Mouse (Mus musculus) kidney, postnatal 0 days (tissue): ENCODE data around the gene Limd2. TPM values are rescaled to one million over a fixed set of nuclear protein-coding genes. Genes with fewer than 3 reads are reported as not detected.

Experiments
- ATAC-seq: fragments of 200-750 bp; cut with Nextera tagmentation; replicated peaks from 2 replicates; pipeline ENCODE4 v1.8.0; 2017; ENCODE audit warnings: low read depth, moderate number of reproducible peaks, moderate TSS enrichment, moderate library complexity; ENCODE audit not compliant: low FRiP score
- DNase-seq: peaks from one replicate; pipeline ENCODE4 v3.0.0-alpha.2; 2016; ENCODE audit warnings: low spot score
- H3K27ac ChIP-seq: fragments of 300-500 bp; sonication (generic); 2 replicates; pipeline ENCODE4 v1.5.1; 2014; ENCODE audit warnings: mild to moderate bottlenecking
- H3K27me3 ChIP-seq: fragments of 300-500 bp; sonication (generic); 2 replicates; pipeline ENCODE4 v1.6.1; 2014; ENCODE audit warnings: low read length, mixed read lengths; ENCODE audit not compliant: insufficient read depth
- H3K36me3 ChIP-seq: fragments of 300-500 bp; sonication (generic); 2 replicates; pipeline ENCODE4 v1.6.1; 2014; ENCODE audit warnings: low read length, mixed read lengths; ENCODE audit not compliant: insufficient read depth
- H3K4me1 ChIP-seq: fragments of 300-500 bp; sonication (generic); replicated peaks from 2 replicates; pipeline ENCODE4 v1.6.1; 2014; ENCODE audit warnings: antibody characterized with exemption, low read length, mixed read lengths; ENCODE audit not compliant: insufficient read depth
- H3K4me2 ChIP-seq: fragments of 300-500 bp; sonication (generic); 2 replicates; pipeline ENCODE4 v1.6.1; 2014; ENCODE audit warnings: mild to moderate bottlenecking, low read length, moderate library complexity, mixed read lengths
- H3K4me3 ChIP-seq: fragments of 300-500 bp; sonication (generic); replicated peaks from 2 replicates; pipeline ENCODE4 v1.5.1; 2014; ENCODE audit warnings: low read depth, low read length
- H3K9ac ChIP-seq: fragments of 300-500 bp; sonication (generic); 2 replicates; pipeline ENCODE4 v1.6.1; 2014; ENCODE audit warnings: low read depth, low read length
- H3K9me3 ChIP-seq: fragments of 300-500 bp; sonication (generic); replicated peaks from 2 replicates; pipeline ENCODE4 v1.6.1; 2016; ENCODE audit warnings: low read length, inconsistent platforms, mixed read lengths
- CTCF ChIP-seq: IDR thresholded peaks from 2 replicates; pipeline ENCODE4 v1.5.1; 2016; ENCODE audit warnings: antibody characterized with exemption, low read depth, mild to moderate bottlenecking, moderate library complexity
- WGBS: fragments of 180-500 bp; shearing (Covaris S2); extraction: QIAGEN DNeasy Blood & Tissue Kit; methylation state at CpG from one replicate; pipeline ENCODE4 v1.1.7; 2014; 5-methylcytosine and 5-hydroxymethylcytosine counted together
- polyA plus RNA-seq: library from polyadenylated mRNA; unstranded; fragments of >200 nt; fragmentation: Nextera tagmentation; extraction: Ambion mirVana; gene quantifications from 2 replicates; pipeline ENCODE4 v1.2.1, GENCODE M21; 2015

The Limd2 gene
- polyA plus RNA-seq, 1 experiment from 2014 or later, result 132 TPM

- Histone ChIP-seq H3K27ac (no peak overlapping the region), H3K9me3 (no peaks in the 10 kb centered on the region), H3K9ac (no peak overlapping the region), H3K27me3 (no peaks in the 10 kb centered on the region), H3K36me3 (peaks cover 23% of the 10 kb centered on the region), H3K4me3 (no peak overlapping the region), H3K4me1 (peaks cover 14% of the 10 kb centered on the region; the same call in 1 of the 2 replicates), H3K4me2 (no peak overlapping the region)
- no peak for DNase-seq
- no peak for ATAC-seq
- no peak for TF ChIP-seq CTCF
- WGBS, result 76% methylated on average over 7 of the region's 7 CpGs
These were observed 3.5 kb downstream of the Limd2 start for GRCm38 (mm10) chr11:106157154-106157553.

- Histone ChIP-seq H3K36me3 (peaks cover 31% of the 10 kb centered on the region), H3K27ac (no peak overlapping the region), H3K9me3 (no peaks in the 10 kb centered on the region), H3K4me1 (peaks cover 12% of the 10 kb centered on the region; the same call in 1 of the 2 replicates), H3K27me3 (no peaks in the 10 kb centered on the region), H3K4me2 (no peak overlapping the region), H3K4me3 (no peak overlapping the region), H3K9ac (no peak overlapping the region)
- ATAC-seq (no peak), DNase-seq (no peak)
- no peak for TF ChIP-seq CTCF
- WGBS, result 86% methylated on average over 1 of the region's 1 CpGs
These were observed 4.4 kb downstream of the Limd2 start for GRCm38 (mm10) chr11:106156257-106156656.

GRCm38 (mm10) chr11:106155761-106156160 lies 4.9 kb downstream of the Limd2 start:
- WGBS, result 44% methylated on average over 3 of the region's 3 CpGs
- Histone ChIP-seq H3K4me3 (no peak overlapping the region), H3K36me3 (peaks cover 35% of the 10 kb centered on the region), H3K4me2 (no peak overlapping the region), H3K27ac (no peak overlapping the region), H3K9me3 (no peaks in the 10 kb centered on the region), H3K4me1 (peaks cover 8% of the 10 kb centered on the region; the same call in 1 of the 2 replicates), H3K27me3 (no peaks in the 10 kb centered on the region), H3K9ac (no peak overlapping the region)
- TF ChIP-seq CTCF, result no peak
- no peak for DNase-seq
- no peak for ATAC-seq

- Histone ChIP-seq H3K4me2 (no peak overlapping the region), H3K36me3 (peaks cover 44% of the 10 kb centered on the region), H3K4me3 (no peak overlapping the region), H3K27me3 (no peaks in the 10 kb centered on the region), H3K4me1 (peaks cover 8% of the 10 kb centered on the region; the same call in 1 of the 2 replicates), H3K9ac (no peak overlapping the region), H3K9me3 (no peaks in the 10 kb centered on the region), H3K27ac (no peak overlapping the region)
- no peak for TF ChIP-seq CTCF
- DNase-seq, result no peak
- ATAC-seq, result no peak
- WGBS, result 61% methylated on average over 2 of the region's 2 CpGs
These were observed 5.9 kb downstream of the Limd2 start for GRCm38 (mm10) chr11:106154770-106155169.

- DNase-seq (no peak), ATAC-seq (no peak)
- no peak overlapping the region for H3K4me2 ChIP-seq
- peaks cover 7% of the 10 kb centered on the region; the same call in 1 of the 2 replicates for H3K4me1 ChIP-seq
- no peak overlapping the region for H3K9ac ChIP-seq
- H3K9me3 ChIP-seq, result no peaks in the 10 kb centered on the region
- no peak overlapping the region for H3K27ac ChIP-seq
- peaks cover 51% of the 10 kb centered on the region for H3K36me3 ChIP-seq
- no peak for TF ChIP-seq CTCF
- no peak overlapping the region for H3K4me3 ChIP-seq
- H3K27me3 ChIP-seq, result no peaks in the 10 kb centered on the region
- 81% methylated on average over 5 of the region's 5 CpGs for WGBS
These were observed 6.6 kb downstream of the Limd2 start for GRCm38 (mm10) chr11:106154091-106154490.

- Histone ChIP-seq H3K4me2 (no peak overlapping the region), H3K27ac (no peak overlapping the region), H3K9ac (no peak overlapping the region), H3K27me3 (no peaks in the 10 kb centered on the region), H3K4me3 (no peak overlapping the region), H3K9me3 (no peaks in the 10 kb centered on the region), H3K36me3 (peaks cover 66% of the 10 kb centered on the region), H3K4me1 (no peaks in the 10 kb centered on the region)
- ATAC-seq (no peak), DNase-seq (no peak)
- WGBS, result 78% methylated on average over 8 of the region's 8 CpGs
- no peak for TF ChIP-seq CTCF
These were observed 8.5 kb downstream of the Limd2 start for GRCm38 (mm10) chr11:106152132-106152531.

GRCm38 (mm10) chr11:106151219-106151618 lies 9.4 kb downstream of the Limd2 start:
- WGBS, result 88% methylated on average over 3 of the region's 3 CpGs
- no peak overlapping the region for H3K9ac ChIP-seq
- ATAC-seq, result no peak

More at GRCm38 (mm10) chr11:106151219-106151618, 9.4 kb downstream of the Limd2 start:
- no peak for TF ChIP-seq CTCF
- Histone ChIP-seq H3K4me1 (no peaks in the 10 kb centered on the region), H3K9me3 (no peaks in the 10 kb centered on the region), H3K27ac (no peak overlapping the region), H3K4me3 (no peak overlapping the region), H3K36me3 (peaks cover 66% of the 10 kb centered on the region), H3K27me3 (no peaks in the 10 kb centered on the region), H3K4me2 (no peak overlapping the region)
- no peak for DNase-seq
